Mouse (Mus musculus): ENCODE measurements around the gene Hpdl.
A peak's percentile ranks its signal among the peaks of the same experiment; 100 is the strongest.
"Not testable (repeated sequence)": the region's sequence is repeated elsewhere in the genome, so short reads cannot be mapped to it uniquely, and the experiment has no call there.

The Hpdl gene

GRCm38 (mm10) chr4:116821694-116822016, at the start of gene Hpdl:
Gene Hpdl, minus strand, starts transcription at chr4:116821707.
- DNase-seq (ENCODE audit: low read depth, low spot score), result no peak

- no peak for DNase-seq (ENCODE audit: low read depth, low spot score)
Observed at GRCm38 (mm10) chr4:116869898-116870297, 48.4 kb upstream of the Hpdl start.

GRCm38 (mm10) chr4:116862023-116862422, 40.5 kb upstream of the Hpdl start:
- DNase-seq (ENCODE audit: low read depth, low spot score), result no peak

GRCm38 (mm10) chr4:116859711-116860110, 38.2 kb upstream of the Hpdl start:
- no peak for DNase-seq (ENCODE audit: low read depth, low spot score)

- no peak for DNase-seq (ENCODE audit: low read depth, low spot score)
Observed at GRCm38 (mm10) chr4:116857203-116857602, 35.7 kb upstream of the Hpdl start.

GRCm38 (mm10) chr4:116854286-116854685, 32.8 kb upstream of the Hpdl start:
- DNase-seq (ENCODE audit: low read depth, low spot score), result no peak

- DNase-seq (ENCODE audit: low read depth, low spot score), result no peak
Observed at GRCm38 (mm10) chr4:116849901-116850300, 28.4 kb upstream of the Hpdl start.

DNA sequence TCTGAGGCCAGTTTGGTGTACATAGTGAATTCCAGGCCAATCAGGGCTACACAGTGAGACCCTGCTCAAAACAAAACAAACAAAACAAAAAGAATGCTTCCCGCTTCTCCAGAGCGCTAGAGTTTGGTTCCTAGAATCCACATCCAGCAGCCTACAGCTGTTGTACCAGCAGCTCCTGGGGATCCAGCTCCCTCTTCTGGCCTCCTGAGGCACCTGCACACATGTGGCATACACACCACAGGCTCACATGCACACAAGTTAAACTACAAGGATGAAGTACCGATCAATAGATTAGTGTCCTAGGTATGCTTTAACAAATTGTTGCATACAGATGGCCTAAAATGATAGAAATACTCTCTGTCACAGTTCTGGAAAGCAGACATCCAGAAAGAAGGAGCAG, 22.8 kb upstream of the Hpdl start:
- DNase-seq (ENCODE audit: low read depth, low spot score), result peak; percentile 46

DNA sequence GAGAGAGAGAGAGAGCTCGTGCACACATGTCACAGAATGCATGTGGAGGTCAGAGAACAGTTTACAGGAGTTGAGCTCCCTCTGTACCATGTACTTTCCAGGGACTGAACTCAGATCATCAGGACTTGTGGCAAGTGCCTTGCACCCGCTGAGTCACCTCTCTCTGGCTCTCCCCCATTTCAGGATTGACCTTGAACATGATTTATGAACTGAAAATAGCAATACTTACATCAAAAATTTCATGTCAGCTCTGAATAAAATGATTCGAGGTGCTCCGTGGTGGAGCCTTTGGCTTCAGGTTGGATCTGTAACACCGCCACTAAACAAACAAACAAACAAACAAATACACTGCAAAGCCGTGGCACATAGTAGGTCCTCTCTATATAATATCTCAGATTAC, 19.3 kb upstream of the Hpdl start:
- no peak for DNase-seq (ENCODE audit: low read depth, low spot score)

DNA sequence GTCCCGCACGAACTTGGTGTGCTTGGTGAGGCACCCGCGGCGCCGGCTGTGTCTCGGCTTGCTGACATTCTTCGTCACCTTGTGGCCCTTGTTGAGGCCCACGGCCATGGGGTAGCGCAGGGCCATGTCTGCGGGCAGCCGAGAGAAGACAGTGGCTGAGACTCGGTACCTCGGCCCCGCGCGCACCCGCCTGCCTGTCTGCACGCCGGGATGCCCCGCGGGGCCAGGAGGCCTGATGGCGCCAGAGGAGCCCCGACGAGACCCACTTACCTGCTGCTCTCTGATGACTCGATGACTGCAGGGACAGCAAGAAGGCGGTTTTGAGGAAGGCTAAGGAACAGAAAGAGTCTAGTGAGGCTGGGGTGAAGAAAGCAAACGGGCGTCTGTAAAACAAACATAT, 18.6 kb upstream of the Hpdl start:
- DNase-seq (ENCODE audit: low read depth, low spot score), result not testable (repeated sequence)

DNA sequence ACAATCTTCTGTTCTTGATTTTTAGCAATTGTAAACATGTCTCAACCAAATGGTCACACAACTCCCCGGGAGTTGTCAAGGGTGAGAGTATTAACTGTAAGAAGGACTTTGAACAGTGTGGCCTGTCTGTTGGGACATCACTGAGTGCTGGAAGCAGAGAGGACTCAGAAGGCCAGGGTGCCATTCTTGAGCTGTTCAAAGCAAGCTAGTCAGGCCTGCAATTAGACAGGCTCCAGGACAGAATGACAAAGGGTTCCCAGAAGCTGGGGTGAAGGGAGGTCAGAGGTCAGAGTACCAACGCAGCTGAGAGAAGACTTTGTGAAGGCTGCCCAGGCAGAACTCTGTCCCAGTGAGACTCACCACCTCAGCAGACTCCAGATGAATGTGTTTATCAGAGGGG, 17.5 kb upstream of the Hpdl start:
- DNase-seq (ENCODE audit: low read depth, low spot score), result no peak

DNA sequence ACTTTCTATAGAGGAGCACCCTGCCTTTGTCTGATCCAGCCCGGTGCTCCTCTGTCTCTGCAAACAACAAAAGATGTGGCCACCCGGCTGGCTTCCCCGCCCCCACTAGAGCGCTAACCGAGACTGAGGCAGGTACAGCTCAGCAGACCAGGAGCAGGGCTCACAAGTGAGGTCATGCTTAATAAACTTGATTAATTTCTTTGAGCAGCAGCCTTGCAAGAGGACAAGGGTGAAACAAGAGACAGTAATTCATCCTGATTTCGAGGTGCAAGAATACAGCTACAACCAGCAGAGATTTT, 8.5 kb upstream of the Hpdl start:
- DNase-seq (ENCODE audit: low read depth, low spot score), result no peak

- DNase-seq (ENCODE audit: low read depth, low spot score), result no peak
Observed at GRCm38 (mm10) chr4:116829364-116830069, 8.0 kb upstream of the Hpdl start.

- peak; percentile 85 for DNase-seq (ENCODE audit: low read depth, low spot score)
Observed at GRCm38 (mm10) chr4:116827819-116828218, 6.3 kb upstream of the Hpdl start.

DNA sequence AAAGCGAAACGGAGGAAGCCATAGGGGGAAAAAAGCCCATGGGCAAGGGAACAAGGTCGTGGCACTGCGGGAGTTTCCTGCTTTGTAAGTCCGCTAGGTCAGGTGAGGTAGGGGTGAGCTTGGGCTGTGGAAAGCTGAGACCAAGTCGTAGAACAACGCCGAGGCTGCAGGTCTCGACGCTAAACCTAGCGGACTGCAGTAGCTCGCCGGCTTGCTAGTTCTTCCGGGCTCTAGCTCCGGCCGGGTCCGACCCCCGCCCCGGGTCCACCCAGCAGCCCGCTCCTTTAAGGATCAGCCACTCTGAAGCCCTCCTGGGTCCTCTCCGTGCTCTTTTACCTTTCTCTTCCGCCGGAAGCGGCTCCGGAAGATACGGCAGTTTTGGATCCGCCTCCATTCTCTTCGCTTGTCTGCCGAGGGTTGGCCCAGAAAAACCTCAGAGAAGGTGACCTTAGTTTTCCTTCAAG, 3.1 kb upstream of the Hpdl start:
- DNase-seq (ENCODE audit: low read depth, low spot score), result peak; percentile 69

GRCm38 (mm10) chr4:116820902-116821693, 409 bp downstream of the Hpdl start:
- DNase-seq (ENCODE audit: low read depth, low spot score), result peak; percentile 73

GRCm38 (mm10) chr4:116819968-116820901, 1.3 kb downstream of the Hpdl start:
- DNase-seq (ENCODE audit: low read depth, low spot score), result peak; percentile 53

DNA sequence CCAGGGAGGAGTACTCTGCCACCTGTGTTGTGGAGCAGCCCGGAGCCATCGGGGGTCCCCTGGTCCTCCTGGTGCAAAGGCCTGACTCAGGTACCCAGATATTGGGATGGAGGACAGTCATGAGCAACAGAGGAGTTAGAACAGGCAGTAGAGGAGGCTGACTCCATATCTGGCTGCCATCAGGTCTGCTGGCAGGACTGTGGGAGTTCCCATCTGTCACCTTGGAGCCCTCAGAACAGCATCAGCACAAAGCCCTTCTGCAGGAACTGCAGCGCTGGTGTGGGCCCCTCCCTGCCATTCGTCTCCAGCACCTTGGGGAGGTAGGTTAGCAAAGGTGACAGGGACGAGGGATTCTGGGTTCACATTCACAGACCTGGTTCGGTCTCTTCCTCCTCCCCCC, 4.0 kb downstream of the Hpdl start:
- no peak for DNase-seq (ENCODE audit: low read depth, low spot score)

GRCm38 (mm10) chr4:116815276-116815675, 6.2 kb downstream of the Hpdl start:
- DNase-seq (ENCODE audit: low read depth, low spot score), result no peak

GRCm38 (mm10) chr4:116811012-116811411, 10.5 kb downstream of the Hpdl start:
- DNase-seq (ENCODE audit: low read depth, low spot score), result no peak

- peak; percentile 98 for DNase-seq (ENCODE audit: low read depth, low spot score)
Observed at GRCm38 (mm10) chr4:116807197-116808129, 14.0 kb downstream of the Hpdl start, which contains the start of the genes Toe1 and Mutyh. Gene Toe1, minus strand, starts transcription at chr4:116807640. Gene Mutyh, plus strand, starts transcription at chr4:116807723.
